Mouse (Mus musculus) cerebellum, adult 18-20 months (tissue): Measurements from ENCODE around the gene Narf.

Source experiments
- DNase-seq, 2 experiments: peaks; one replicate each; pipeline ENCODE4 v3.0.0; 2021

Narf gene

DNA sequence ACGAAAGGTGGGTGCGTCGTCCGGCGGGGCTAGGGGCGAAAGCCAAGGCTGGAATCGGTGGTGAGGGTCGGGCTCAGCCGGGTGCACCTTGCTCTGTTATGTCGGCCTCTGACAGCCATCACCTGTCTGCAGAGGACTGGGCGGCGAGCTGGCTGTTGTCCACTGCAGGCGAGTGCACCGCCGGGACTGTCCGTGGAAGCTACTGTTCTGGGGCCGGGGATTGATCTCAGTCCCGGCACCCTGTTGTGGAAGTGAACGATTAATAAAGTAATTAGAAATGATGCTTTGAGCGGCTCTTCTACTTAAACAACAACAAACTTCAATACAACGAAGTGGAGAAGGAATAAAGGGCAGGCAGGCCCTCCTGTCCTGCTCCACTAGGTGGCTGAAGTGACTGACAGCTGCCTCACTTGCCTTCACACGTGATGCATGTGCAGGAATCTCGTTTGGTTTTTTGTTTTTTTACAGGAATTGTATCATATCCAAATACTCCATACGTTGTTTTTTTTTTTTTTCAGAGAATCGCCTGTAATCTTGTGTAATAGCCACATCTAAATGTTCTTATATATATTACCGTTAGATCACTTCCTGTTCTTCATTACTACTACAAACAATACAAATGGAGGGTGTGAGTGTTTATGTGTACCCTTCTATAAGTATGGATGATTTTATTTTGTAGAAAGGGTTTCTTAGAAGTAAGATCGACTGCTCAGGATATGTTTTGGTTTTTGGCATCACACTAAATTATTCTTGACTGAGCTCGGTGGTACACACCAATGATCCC lies 484 bp downstream of the Narf start:
- DNase-seq, result peak in 1 of 2 experiments; percentile 52

DNA sequence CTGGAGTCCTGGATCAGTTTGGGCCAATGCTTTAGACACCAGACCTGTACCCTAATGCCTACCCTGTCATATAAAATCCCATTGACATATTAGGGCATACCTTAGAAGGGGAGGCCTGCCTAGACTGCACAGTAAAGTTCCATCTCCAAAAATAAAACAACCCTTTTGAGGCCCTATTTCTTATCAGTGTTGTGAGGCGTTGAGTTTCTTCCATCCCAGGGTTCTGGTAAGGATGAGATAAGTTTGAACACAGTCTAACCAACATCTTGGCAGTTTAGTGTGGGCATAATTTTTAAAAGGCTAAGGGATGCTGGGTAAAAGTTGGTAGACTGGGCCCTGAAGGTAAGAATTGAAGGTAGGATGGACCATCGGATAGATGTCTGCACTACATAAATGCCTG lies 2.6 kb downstream of the Narf start:
- DNase-seq, result no peak

- no peak for DNase-seq
Observed at GRCm38 (mm10) chr11:121250196-121250595, 13.1 kb downstream of the Narf start.

- DNase-seq, result peak; percentile 89 to 98
Observed at GRCm38 (mm10) chr11:121259160-121260100, 22.4 kb downstream of the Narf start, which contains the start of gene Foxk2. TSS of gene Foxk2 (plus strand) at chr11:121259990.

- peak; percentile 33 to 48 for DNase-seq
Observed at GRCm38 (mm10) chr11:121260211-121260906, 23.3 kb downstream of the Narf start.

GRCm38 (mm10) chr11:121261074-121261473 lies 24.0 kb downstream of the Narf start:
- no peak for DNase-seq

DNA sequence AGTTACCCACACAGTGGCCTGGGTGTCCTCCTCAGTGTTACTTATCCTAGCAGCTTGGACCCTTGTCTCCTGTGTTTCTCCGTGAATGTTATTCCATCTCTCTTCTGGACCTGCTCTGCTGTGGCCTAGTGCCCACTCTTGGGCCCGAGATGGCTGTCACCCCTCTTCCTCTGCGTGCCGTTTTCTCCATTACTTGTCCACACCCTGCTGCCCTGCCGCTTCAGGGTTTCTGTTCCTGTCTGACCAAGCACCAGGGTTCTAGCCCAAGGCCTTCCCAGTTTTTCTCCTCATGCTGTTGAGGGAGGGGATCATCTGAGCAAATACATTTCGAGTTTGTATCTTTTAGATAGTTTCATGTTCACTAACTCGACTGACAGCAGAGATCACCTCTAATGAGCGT lies 40.5 kb downstream of the Narf start:
- no peak for DNase-seq

DNA sequence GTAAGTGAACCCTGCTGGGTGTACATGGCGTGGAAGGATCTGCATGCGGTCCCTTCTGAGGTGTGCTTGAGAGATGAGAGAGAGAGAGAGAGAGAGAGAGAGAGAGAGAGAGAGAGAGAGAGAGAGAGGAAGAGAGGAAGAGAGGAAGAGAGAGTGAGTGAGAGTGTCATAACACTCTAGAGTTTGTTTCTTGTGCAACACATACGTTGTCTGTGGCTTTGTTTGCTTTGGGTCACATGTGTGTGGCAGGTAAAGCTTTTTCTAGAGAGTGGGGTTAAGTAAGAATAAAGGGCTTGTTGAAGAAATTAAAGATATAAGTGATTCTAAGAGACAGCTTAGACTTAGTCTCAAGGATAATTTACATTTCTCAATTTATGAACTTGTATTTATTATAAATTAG lies 41.0 kb downstream of the Narf start:
- DNase-seq, result no peak

- no peak for DNase-seq
Observed at GRCm38 (mm10) chr11:121282911-121283310, 45.9 kb downstream of the Narf start.

DNA sequence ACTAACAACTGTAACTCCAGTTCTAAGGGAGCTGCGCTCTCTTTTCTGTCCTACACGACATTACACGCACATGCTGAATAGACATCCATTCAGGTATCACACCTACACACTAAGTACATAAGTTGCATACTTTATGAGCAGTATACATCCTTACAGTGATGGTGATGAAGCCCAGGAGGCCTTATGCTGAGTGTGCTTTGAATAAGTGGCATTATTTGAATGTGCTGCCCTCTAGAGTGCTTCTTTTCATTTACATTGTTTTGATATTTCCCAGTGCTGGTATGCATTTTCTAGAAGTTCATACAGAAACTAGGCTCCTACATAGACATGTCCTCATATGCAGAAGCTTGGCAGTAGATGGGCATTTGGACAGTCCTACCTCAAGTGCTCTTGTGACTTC lies 52.8 kb downstream of the Narf start:
- no peak for DNase-seq

GRCm38 (mm10) chr11:121294771-121295170 lies 57.7 kb downstream of the Narf start:
- no peak for DNase-seq

DNA sequence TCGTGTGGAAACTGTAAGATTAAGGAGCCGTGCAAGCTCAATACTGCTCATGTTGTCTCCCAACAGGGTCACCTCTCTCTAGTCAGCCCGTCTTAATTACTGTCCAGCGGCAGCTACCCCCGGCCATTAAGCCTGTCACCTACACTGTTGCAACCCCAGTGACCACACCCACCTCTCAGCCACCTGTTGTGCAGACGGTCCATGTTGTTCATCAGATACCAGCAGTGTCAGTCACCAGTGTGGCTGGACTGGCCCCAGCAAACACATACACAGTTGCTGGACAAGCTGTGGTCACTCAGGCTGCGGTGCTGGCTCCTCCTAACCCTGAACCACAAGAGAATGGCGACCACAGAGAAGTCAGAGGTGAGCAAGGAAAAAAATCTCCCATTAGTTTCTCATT lies 61.4 kb downstream of the Narf start:
- no peak for DNase-seq

GRCm38 (mm10) chr11:121300265-121300664 lies 63.2 kb downstream of the Narf start:
- no peak for DNase-seq

DNA sequence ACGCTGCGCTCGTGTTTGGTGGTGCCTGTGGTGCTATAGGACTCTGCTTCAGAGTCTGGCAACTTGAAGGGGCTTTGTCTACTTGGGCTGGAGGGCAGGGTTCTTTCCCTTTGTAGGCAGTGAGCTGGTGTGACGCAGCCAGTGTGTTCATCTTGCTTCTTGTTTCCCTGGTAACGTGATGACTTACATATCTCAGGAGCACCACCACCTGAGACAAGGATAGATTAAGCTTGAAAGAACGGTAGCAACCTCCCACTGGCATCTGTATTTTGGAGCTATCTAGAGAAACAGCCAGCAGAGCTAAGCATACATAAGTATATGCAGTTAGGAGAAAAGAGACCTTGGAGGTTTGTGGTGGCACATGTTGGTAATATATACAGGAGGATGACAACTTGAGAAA lies 68.3 kb downstream of the Narf start:
- DNase-seq, result no peak
